Mouse (Mus musculus) liver, postnatal 0 days (tissue): Measurements from ENCODE around the gene Agrp.

ENCODE experiments used
- CTCF ChIP-seq: sonication (generic); IDR thresholded peaks from 2 replicates; pipeline ENCODE4 v1.5.1; 2016; ENCODE audit warnings: antibody characterized with exemption, low read depth
- EP300 ChIP-seq: IDR thresholded peaks from 2 replicates; pipeline ENCODE4 v1.6.1; 2016; ENCODE audit warnings: antibody characterized with exemption, low read depth, mild to moderate bottlenecking

- TF ChIP-seq CTCF (0 out of 2 replicates have a peak, but pooled peaks have one; percentile 12), EP300 (no peak)
Observed at GRCm38 (mm10) chr8:105518436-105519313, 118.5 kb downstream of the Agrp start, which contains the start of gene Hsd11b2.
